Mouse (Mus musculus): ENCODE results near the gene Pyroxd1.
A peak's percentile ranks its signal among the peaks of the same experiment; 100 is the strongest.
"Not testable (repeated sequence)": the region's sequence is repeated elsewhere in the genome, so short reads cannot be mapped to it uniquely, and the experiment has no call there.

Pyroxd1 gene

DNA sequence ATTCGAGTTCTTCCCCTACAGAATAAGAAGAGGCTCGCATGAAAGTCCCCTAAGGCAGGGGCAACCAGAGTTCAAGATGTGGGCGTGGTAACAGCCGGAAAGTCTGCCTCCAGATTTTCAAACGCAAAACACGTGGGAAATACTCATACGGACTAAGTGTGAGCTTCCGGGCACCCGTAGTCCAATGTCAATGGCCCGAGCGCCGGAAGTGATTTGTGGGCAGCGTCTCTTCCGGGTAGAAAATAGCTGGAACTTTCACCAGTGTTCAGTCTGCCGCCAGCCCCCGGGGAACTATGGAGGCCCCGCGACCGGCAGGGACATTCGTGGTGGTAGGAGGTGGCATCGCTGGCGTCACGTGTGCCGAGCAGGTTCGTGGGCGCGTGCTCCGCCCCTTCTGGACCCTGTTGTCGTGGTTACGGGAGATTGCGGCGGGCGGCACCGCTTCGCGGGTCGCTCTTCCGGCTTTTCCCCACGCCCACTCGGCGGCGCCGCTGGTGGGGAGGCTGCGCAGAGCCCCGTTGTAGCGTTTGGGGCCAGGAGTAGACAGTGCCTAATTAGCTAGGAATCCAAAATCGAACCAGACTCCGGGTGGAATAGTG is at the start of gene Pyroxd1:
Gene Pyroxd1 (plus strand): TSS at position 215 of the 599 bp plus-strand sequence.
- DNase-seq (ENCODE audit: low spot score), result peak; percentile 59

DNA sequence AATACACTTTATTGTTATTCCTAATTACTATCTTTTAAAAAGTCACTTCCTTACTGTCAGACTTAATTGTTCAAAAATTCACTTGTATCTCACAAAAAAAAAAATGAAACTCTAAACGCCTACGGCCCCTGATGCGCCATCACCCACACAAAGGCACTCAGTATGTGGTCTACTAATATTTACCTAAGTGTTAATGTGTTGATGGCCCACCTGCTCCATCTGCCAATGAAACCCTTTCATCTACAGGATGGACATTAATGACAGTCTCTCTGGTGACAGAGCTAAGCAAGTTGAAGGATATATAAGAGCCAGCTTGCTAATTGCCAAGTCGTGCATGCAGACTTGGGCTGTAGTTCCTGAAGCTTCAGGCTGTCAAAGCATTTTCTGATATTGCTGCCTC is 47.4 kb upstream of the Pyroxd1 start, which contains the start of gene Iapp:
Gene Iapp (plus strand): TSS at position 326 of the 400 bp plus-strand sequence.
- no peak for DNase-seq (ENCODE audit: low spot score)

- DNase-seq (ENCODE audit: low spot score), result no peak
Observed at GRCm38 (mm10) chr6:142305076-142305475, 40.4 kb upstream of the Pyroxd1 start.

- no peak for DNase-seq (ENCODE audit: low spot score)
Observed at GRCm38 (mm10) chr6:142314285-142314684, 31.2 kb upstream of the Pyroxd1 start.

DNA sequence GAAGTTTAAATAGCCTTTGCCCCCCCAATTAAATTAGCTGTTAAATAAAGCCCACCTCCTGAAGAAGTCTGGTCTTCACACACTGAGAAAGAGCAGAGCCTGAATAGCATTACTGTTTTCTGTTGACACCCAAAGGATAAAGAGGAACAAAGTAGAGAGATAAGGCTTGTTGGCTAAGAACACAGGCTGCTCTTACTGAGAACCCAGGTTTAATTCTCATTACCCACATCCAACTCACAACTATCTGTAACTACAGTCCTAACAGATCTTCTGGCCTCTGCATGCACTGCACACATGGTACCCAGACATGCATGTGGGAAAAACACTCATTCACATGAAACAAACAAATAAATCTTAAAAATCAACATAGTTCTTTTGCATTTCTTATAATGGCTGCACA is 28.3 kb upstream of the Pyroxd1 start:
- no peak for DNase-seq (ENCODE audit: low spot score)

DNA sequence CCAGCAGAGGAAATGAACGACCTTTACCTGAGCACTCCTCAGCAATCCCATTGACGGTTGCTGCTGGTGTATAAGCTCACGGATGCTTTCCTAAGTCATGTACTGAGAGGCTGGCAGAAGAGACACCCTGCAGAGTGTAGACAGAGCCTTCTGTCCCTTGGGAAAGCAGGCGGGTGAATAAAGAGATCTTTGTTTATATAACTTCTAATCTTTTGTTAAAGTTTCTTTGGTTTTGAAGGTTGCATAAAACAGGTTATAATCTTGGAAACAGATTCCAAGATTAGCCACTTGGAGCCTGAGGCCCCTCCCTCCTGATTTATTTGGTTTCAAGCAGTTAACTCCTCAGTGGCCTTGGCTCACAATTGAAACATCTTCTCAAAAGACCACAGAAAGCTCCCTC is 22.6 kb upstream of the Pyroxd1 start, which contains the start of gene Slco1a5:
Gene Slco1a5 (minus strand): TSS at position 101 of the 400 bp plus-strand sequence.
- DNase-seq (ENCODE audit: low spot score), result no peak

GRCm38 (mm10) chr6:142326598-142326997 is 18.9 kb upstream of the Pyroxd1 start:
- DNase-seq (ENCODE audit: low spot score), result no peak

GRCm38 (mm10) chr6:142329201-142329600 is 16.3 kb upstream of the Pyroxd1 start:
- DNase-seq (ENCODE audit: low spot score), result no peak

GRCm38 (mm10) chr6:142338961-142339360 is 6.5 kb upstream of the Pyroxd1 start:
- DNase-seq (ENCODE audit: low spot score), result no peak

GRCm38 (mm10) chr6:142339576-142339975 is 5.9 kb upstream of the Pyroxd1 start:
- DNase-seq (ENCODE audit: low spot score), result no peak

DNA sequence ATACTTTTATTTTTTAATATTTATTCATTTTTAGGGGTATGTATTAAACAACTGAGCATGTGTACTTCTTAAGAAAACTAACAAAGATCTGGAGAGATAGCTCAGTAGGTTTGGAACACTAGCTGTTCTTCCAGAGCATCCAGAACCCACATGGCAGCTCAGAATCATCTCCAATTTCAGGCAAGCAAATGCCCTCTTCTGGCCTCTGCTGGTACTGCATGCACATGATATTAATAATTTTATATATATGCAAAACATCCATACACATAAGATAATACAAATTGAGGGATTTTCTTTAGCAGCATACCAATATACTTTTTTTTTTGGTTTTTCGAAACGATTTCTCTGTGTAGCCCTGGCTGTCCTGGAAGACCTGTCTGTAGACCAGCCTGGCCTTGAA is 1.9 kb upstream of the Pyroxd1 start:
- DNase-seq (ENCODE audit: low spot score), result no peak

DNA sequence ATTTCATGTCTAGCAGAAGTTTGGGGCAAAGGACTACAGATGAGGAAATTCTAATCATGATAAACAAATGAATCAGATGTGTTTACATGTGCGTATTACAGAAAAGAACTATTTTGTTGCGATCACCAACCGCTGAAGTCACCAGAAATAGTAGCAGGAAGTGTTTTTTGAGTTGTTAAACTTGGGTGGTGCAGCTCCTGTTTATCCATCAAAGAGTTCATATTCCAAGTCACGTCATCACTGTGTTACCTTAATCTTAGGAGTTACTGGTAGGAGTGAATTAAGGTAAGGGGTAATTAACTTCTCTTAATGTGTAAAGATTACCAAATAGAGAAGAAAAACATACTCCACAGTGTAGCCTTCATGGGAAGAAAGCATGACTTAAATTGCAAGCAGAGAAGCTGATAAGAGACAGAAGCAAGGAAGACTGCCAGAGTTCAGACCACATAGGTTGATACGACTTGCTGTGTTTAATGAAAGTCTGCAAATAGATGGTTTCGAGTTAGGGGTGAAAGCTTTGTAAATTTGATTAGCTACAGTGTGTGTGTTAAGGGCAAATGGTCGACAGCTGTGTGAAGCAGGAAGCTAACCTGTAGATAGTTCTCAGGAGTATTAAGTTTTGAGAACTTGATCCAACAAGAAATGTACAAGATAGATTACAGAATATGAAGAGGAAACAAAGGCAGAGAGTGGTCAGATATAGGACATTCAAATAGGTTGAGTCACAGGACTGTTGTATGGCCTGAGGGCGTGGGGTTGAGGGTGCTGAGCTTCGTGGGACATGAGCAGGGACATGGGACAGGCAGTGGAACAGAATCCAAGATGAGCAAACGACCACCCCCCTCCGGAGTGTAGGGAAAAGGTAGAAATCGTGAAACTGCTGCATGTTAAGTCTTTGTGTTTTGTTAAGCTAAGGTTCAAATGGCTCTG is 992 bp downstream of the Pyroxd1 start:
- no peak for DNase-seq (ENCODE audit: low spot score)

- DNase-seq (ENCODE audit: low spot score), result no peak
Observed at GRCm38 (mm10) chr6:142347431-142348385, 2.3 kb downstream of the Pyroxd1 start.

DNA sequence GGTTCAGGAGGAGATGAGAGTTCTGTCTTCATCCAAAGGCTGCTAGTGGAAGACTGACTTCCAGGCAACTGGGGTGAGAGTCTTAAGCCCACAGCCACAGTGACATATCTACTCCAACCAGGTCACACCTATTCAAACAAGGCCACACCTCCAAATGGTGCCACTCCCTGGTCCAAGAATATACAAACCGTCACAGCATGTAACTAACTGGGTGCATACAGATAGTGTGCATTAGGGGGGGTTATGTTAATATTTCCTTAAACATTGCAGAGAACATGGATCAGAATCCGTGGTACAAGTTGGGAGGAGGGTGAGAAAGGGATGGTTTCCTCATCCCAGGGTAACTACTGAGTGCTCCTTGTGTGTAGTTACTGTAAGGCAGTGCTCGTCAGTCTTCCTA is 6.6 kb downstream of the Pyroxd1 start:
- DNase-seq (ENCODE audit: low spot score), result not testable (repeated sequence)

- no peak for DNase-seq (ENCODE audit: low spot score)
Observed at GRCm38 (mm10) chr6:142357106-142357505, 11.7 kb downstream of the Pyroxd1 start.

GRCm38 (mm10) chr6:142362036-142362435 is 16.6 kb downstream of the Pyroxd1 start:
- DNase-seq (ENCODE audit: low spot score), result no peak

- DNase-seq (ENCODE audit: low spot score), result no peak
Observed at GRCm38 (mm10) chr6:142363019-142363576, 17.6 kb downstream of the Pyroxd1 start.

GRCm38 (mm10) chr6:142365742-142366472 is 20.5 kb downstream of the Pyroxd1 start:
- no peak for DNase-seq (ENCODE audit: low spot score)

- no peak for DNase-seq (ENCODE audit: low spot score)
Observed at GRCm38 (mm10) chr6:142366473-142367018, 21.1 kb downstream of the Pyroxd1 start.

DNA sequence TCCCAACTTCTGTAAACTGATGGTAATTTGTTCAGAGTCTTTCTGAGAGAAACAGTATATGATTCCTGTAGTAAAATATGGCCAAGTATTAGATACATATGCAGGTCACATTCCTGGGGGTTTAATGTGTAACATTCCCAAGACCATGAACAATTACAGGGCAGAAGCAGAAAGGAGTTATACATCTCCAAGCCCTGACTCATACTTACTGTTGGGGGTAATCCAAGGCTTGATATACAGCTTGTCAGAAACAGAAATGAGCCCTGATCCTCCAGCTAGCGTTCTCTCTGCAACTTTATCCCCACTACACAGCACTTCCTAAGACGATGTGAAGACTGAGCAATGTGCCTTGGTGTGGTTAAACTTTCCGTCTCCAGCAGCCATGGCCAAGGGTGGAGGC is 22.1 kb downstream of the Pyroxd1 start:
- no peak for DNase-seq (ENCODE audit: low spot score)

GRCm38 (mm10) chr6:142369568-142369967 is 24.1 kb downstream of the Pyroxd1 start:
- DNase-seq (ENCODE audit: low spot score), result no peak
